Mouse (Mus musculus): ENCODE data around the gene Zfp710.

DNA sequence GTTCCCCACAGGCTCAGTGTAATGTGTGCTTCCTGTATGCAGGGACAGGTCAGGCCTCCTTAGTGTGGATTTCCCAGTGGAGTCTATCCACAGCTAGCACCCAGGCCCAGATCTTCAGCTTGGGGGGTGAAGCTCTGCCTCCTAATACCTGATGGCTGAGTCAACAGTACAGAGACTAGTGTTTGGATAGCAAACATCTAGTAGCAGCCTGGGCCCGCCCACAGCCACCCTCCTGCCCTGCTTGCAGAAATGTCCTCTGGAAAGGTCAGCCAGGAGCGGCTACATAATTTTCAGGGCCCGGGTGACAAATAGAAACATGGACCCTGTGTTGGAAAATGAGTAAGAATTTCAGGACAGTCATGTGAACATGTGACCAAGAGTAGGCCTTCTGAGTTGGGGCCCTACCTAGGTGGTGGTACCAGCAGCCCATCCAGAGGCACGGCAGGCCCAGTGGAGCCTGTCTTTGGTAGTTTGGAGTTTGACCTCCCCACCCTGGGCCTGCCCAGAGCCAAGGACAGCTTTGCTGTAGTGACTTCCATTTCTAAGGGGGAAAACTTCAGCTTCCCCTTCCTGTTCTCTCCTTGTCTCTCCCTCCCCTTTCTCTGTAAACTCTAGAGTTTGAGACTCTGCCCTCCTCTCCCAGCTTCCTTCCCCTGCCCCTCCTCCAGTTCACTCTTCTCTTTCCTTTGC lies 32.5 kb downstream of the Zfp710 start:
- TF ChIP-seq CTCF (IDR thresholded peaks at IDR 0.05; ENCODE audit: borderline replicate concordance, insufficient read depth, low read length) (no peak), POLR2A (IDR thresholded peaks at IDR 0.05; ENCODE audit: low read depth, low read length) (no peak)
